Mouse (Mus musculus) left cerebral cortex, postnatal 14 days (tissue): ENCODE measurements at regions not wholly inside any gene's neighbourhood (a gene's known extent, or its start where the extent isn't known, plus 50 kb on each side); places are given as distances from the start of the nearest gene placed in this dataset.

Experiments used
- DNase-seq, 2 experiments: peaks; one replicate each; pipeline ENCODE4 v3.0.0; 2021 to 2022; ENCODE audit warnings: low spot score in 2 of 2, mixed read lengths in 1 of 2
- intact Hi-C: fragments of 180-260 bp; cut with DNase I; formaldehyde crosslinking; loops from one replicate; pipeline ENCODE4 v1.15.1; 2025

DNA sequence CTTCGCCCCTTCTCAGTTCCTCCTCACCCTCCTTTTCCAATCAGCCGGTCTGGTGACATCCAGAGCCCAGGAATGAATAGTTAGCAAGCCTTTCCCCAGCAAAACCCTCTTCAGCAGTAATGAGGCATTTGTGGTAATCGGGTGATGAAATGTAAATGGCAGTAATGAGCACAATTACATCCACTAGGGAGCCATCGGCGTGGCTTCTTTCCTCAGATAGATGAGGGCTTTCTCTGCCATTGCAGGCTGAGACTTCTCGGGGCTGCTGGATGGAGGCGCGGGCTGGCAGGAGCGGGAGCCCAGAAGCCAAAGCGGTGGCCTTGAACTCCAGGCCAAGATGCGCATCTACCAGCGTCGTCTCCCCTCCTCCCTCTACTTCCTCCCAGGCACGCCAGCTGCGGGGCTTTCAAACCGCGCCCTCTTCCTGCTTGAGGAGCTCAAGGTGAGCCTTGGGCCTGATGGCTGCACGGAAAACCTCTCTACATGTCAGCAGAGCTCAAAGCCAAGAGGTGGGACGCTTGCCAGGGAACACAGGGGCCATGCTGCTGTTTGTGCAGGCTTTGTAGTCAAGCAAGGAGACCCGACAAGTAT, 537.2 kb downstream of the Ofcc1 start:
- intact Hi-C loops = loop anchor here (10.0 kb wide), 1 partner anchor 881 kb away; no protein-coding TSS in a partner anchor

DNA sequence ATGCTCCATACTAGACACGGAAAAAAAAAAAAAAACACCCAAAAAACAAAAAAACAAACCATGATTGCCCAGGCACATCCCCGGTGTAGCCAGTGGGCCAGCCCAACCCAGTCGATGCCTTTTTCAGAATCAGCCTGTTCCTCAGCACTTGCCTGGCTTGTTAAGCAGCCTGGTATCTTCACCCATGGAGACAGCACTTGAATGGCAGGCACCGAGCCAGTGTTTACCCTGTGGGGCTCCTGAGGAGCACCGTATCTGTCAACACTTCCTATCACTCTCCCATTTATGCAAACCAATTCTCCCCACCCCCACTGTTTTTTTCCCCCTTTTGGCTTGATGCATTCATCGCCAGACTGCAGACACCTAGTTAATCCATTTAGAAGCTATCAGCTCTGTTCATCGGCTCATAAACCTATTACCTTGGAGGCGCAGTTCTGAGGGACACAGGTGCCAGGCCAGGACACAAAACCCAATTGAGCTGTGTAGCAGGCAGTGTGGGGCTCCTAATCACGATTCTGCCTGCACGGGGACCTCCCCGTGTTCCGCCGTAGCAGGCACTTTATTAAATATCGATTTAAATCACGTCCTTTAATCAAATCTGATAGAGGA, 537.8 kb downstream of the Ofcc1 start:
- peak; percentile 6 to 18 for DNase-seq
- intact Hi-C loops = loop anchor here (10.0 kb wide), 1 partner anchor 881 kb away; no protein-coding TSS in a partner anchor

More for the DNA sequence above, 537.2 kb downstream of the Ofcc1 start:
- DNase-seq = peak; percentile 6 to 21

GRCm38 (mm10) chr13:39774554-39774953, 586.7 kb downstream of the Ofcc1 start:
- no peak for DNase-seq
- intact Hi-C loops = no loop called here

DNA sequence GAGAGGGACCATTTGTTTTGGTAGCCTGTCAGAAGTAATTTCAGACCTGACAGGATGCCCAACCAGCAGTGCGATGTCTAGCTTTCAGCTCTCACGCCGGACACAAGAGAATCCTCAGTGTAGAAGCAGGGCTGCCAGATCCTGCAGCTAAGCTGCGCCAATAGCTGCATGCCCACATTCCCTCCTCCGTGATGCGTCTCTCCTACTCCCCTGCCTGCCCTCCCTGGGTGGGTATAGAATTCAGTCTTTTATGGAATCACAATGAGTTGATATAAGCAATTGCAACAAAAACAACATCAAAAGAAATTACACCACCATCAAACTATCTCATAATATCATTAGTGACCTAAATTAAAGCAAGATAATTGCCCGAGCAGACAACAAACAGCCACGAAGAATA, 587.1 kb downstream of the Ofcc1 start:
- intact Hi-C loops = no loop called here
- peak; percentile 4 to 5 for DNase-seq

- intact Hi-C loops = no loop called here
- no peak for DNase-seq
Measured at GRCm38 (mm10) chr13:39769228-39769627, 592.0 kb downstream of the Ofcc1 start.

- intact Hi-C loops = no loop called here
- no peak for DNase-seq
Measured at GRCm38 (mm10) chr13:39766897-39767296, 594.4 kb downstream of the Ofcc1 start.
